Mouse (Mus musculus): Measurements from ENCODE around the gene Prrt1. TPM values are rescaled to one million over a fixed set of nuclear protein-coding genes. Genes with fewer than 3 reads are reported as not detected.

Prrt1 gene
- total and polyA plus RNA-seq, 3 experiments = 1.0 TPM; not detected in 2

GRCm38 (mm10) chr17:34618999-34619398 lies 10.3 kb upstream of the Prrt1 start:
- no peak overlapping the region for H3K4me3 ChIP-seq (ENCODE audit: control insufficient read depth in 1 of 2, insufficient read depth in 1 of 2, low read depth in 2 of 2, low read length in 2 of 2)
- H3K36me3 ChIP-seq (ENCODE audit: control insufficient read depth in 1 of 2, insufficient read depth in 2 of 2, low read length in 2 of 2) = peaks cover 0 to 10% of the 10 kb centered on the region in 2 experiments; a peak in 3 of 4 replicates
- H3K27me3 ChIP-seq (ENCODE audit: control insufficient read depth in 1 of 2, insufficient read depth in 2 of 2, low read length in 2 of 2) = no peaks in the 10 kb centered on the region
- no peaks in the 10 kb centered on the region for H3K9me3 ChIP-seq (replicated peaks; ENCODE audit: insufficient read depth, low read length)
- no peaks in the 10 kb centered on the region for H3K79me2 ChIP-seq (ENCODE audit: control insufficient read depth, insufficient read depth, low read length, poor library complexity)
- peak; percentile 90 for DNase-seq (ENCODE audit: low read depth, low spot score)
- TF ChIP-seq POLR2A (IDR thresholded peaks at IDR 0.05; ENCODE audit: control insufficient read depth in 1 of 2, insufficient read depth in 1 of 2, low read depth in 1 of 2, low read length in 2 of 2, poor library complexity in 1 of 2) = no peak
- TF ChIP-seq ELF1 (IDR thresholded peaks at IDR 0.05; ENCODE audit: low read depth, low read length) = no peak
- TF ChIP-seq RAD21 (IDR thresholded peaks at IDR 0.05; ENCODE audit: low read depth, low read length) = peak; percentile 77
- TF ChIP-seq ZC3H11A (IDR thresholded peaks at IDR 0.05; ENCODE audit: low read depth, low read length) = peak; percentile 42
- TF ChIP-seq CTCF (IDR thresholded peaks at IDR 0.05 in 2 of 3, conservative IDR thresholded peaks at IDR 0.05 in 1 of 3; ENCODE audit: control insufficient read depth in 1 of 3, insufficient read depth in 1 of 3, low read depth in 2 of 3, low read length in 3 of 3, poor library complexity in 1 of 3, severe bottlenecking in 1 of 3) = peak; percentile 72 to 96 (median 85)
- no peak for TF ChIP-seq CHD2 (IDR thresholded peaks at IDR 0.05; ENCODE audit: low read length)
- no peak for TF ChIP-seq MAFK (IDR thresholded peaks at IDR 0.05; ENCODE audit: borderline replicate concordance, low read depth, low read length)
- TF ChIP-seq GATA1 (IDR thresholded peaks at IDR 0.05; ENCODE audit: low read depth, low read length) = peak; percentile 51; the same call in 1 of the 2 replicates
- TF ChIP-seq SMC3 (IDR thresholded peaks at IDR 0.05; ENCODE audit: low read depth, low read length) = peak; percentile 86
- H3K4me1 ChIP-seq (ENCODE audit: control insufficient read depth in 1 of 2, insufficient read depth in 2 of 2, low read length in 2 of 2) = peaks cover 2 to 14% of the 10 kb centered on the region in 2 experiments; a peak in 3 of 4 replicates
- H3K9ac ChIP-seq (ENCODE audit: control insufficient read depth, low read depth, low read length, poor library complexity, severe bottlenecking) = no peak overlapping the region
- H3K27ac ChIP-seq (ENCODE audit: control insufficient read depth, low read depth, low read length) = no peak overlapping the region

- peaks cover 5% of the 10 kb centered on the region for H3K79me2 ChIP-seq (ENCODE audit: control insufficient read depth, insufficient read depth, low read length, poor library complexity)
- H3K36me3 ChIP-seq (ENCODE audit: control insufficient read depth in 1 of 2, insufficient read depth in 2 of 2, low read length in 2 of 2) = peaks cover 0 to 10% of the 10 kb centered on the region in 2 experiments; a peak in 3 of 4 replicates
- H3K9me3 ChIP-seq (replicated peaks; ENCODE audit: insufficient read depth, low read length) = no peaks in the 10 kb centered on the region
- no peak for TF ChIP-seq USF2 (IDR thresholded peaks at IDR 0.05; ENCODE audit: borderline replicate concordance in 1 of 2, insufficient read depth in 1 of 2, low read depth in 1 of 2, low read length in 2 of 2)
- TF ChIP-seq TCF12 (IDR thresholded peaks at IDR 0.05; ENCODE audit: low read depth, low read length) = no peak
- no peak for TF ChIP-seq MYC (IDR thresholded peaks at IDR 0.05; ENCODE audit: low read depth, low read length)
- no peak for TF ChIP-seq MXI1 (IDR thresholded peaks at IDR 0.05; ENCODE audit: low read depth, low read length)
- TF ChIP-seq MYB (IDR thresholded peaks at IDR 0.05; ENCODE audit: low read depth, low read length) = no peak
- no peak for TF ChIP-seq MEF2A (IDR thresholded peaks at IDR 0.05; ENCODE audit: extremely low read depth, insufficient replicate concordance, low read depth, low read length, poor library complexity, severe bottlenecking)
- TF ChIP-seq CHD1 (IDR thresholded peaks at IDR 0.05; ENCODE audit: low read depth, low read length) = no peak
- no peak for TF ChIP-seq POLR2AphosphoS5 (IDR thresholded peaks at IDR 0.05; ENCODE audit: borderline replicate concordance, low read depth, low read length)
- no peak for TF ChIP-seq ELF1 (IDR thresholded peaks at IDR 0.05; ENCODE audit: low read depth, low read length)
- TF ChIP-seq ZC3H11A (IDR thresholded peaks at IDR 0.05; ENCODE audit: low read depth, low read length) = no peak
- no peak for TF ChIP-seq SMC3 (IDR thresholded peaks at IDR 0.05; ENCODE audit: low read depth, low read length)
- no peak for TF ChIP-seq POLR2A (IDR thresholded peaks at IDR 0.05; ENCODE audit: control insufficient read depth in 1 of 2, insufficient read depth in 1 of 2, low read depth in 1 of 2, low read length in 2 of 2, poor library complexity in 1 of 2)
- no peak for TF ChIP-seq HCFC1 (IDR thresholded peaks at IDR 0.05; ENCODE audit: low read depth, low read length)
- no peak for TF ChIP-seq MAZ (IDR thresholded peaks at IDR 0.05; ENCODE audit: low read depth, low read length)
- no peak for TF ChIP-seq JUND (IDR thresholded peaks at IDR 0.05; ENCODE audit: low read depth, low read length)
- TF ChIP-seq POLR2AphosphoS2 (IDR thresholded peaks at IDR 0.05; ENCODE audit: low read length) = no peak
- TF ChIP-seq RCOR1 (IDR thresholded peaks at IDR 0.05; ENCODE audit: low read depth, low read length) = no peak
- no peak for TF ChIP-seq MAFK (IDR thresholded peaks at IDR 0.05; ENCODE audit: borderline replicate concordance, low read depth, low read length)
- no peak for TF ChIP-seq MAX (IDR thresholded peaks at IDR 0.05; ENCODE audit: low read length)
- H3K27ac ChIP-seq (ENCODE audit: control insufficient read depth, low read depth, low read length) = no peak overlapping the region
- H3K9ac ChIP-seq (ENCODE audit: control insufficient read depth, low read depth, low read length, poor library complexity, severe bottlenecking) = no peak overlapping the region
- H3K27me3 ChIP-seq (ENCODE audit: control insufficient read depth in 1 of 2, insufficient read depth in 2 of 2, low read length in 2 of 2) = no peaks in the 10 kb centered on the region
- H3K4me3 ChIP-seq (ENCODE audit: control insufficient read depth in 1 of 2, insufficient read depth in 1 of 2, low read depth in 2 of 2, low read length in 2 of 2) = no peak overlapping the region
- peaks cover 2 to 17% of the 10 kb centered on the region in 2 experiments; a peak in 3 of 4 replicates for H3K4me1 ChIP-seq (ENCODE audit: control insufficient read depth in 1 of 2, insufficient read depth in 2 of 2, low read length in 2 of 2)
- no peak for DNase-seq (ENCODE audit: low read depth, low spot score)
Measured at GRCm38 (mm10) chr17:34621006-34621405, 8.3 kb upstream of the Prrt1 start.

All from MEL (cell line).